Mouse (Mus musculus) erythroblast, adult 5-6 weeks (primary cell): ENCODE data around the gene Klhl25. TPM values are rescaled to one million over a fixed set of nuclear protein-coding genes. Genes with fewer than 3 reads are reported as not detected.
A peak's percentile ranks its signal among the peaks of the same experiment; 100 is the strongest.
"Not testable (repeated sequence)": the region's sequence is repeated elsewhere in the genome, so short reads cannot be mapped to it uniquely, and the experiment has no call there.

Experiments
- ATAC-seq: replicated peaks from 2 replicates; pipeline ENCODE4 v1.8.0; 2016; ENCODE audit warnings: moderate number of reproducible peaks, mild to moderate bottlenecking, moderate TSS enrichment, inconsistent platforms; ENCODE audit not compliant: poor library complexity, low FRiP score, severe bottlenecking
- total RNA-seq, 2 experiments: library from RNA; stranded (forward) in 1 of 2; stranded (reverse) in 1 of 2; fragments of 150-400 nt in 1 of 2; fragments of 200-764, 138-1000 nt in 1 of 2; gene quantifications; 2 replicates each; pipeline versions ENCODE4 v1.2.3 to v1.2.4; 2015 to 2017; ENCODE audit warnings: low replicate concordance in 2 of 2

Gene Klhl25
- total RNA-seq, 2 experiments from 2014 or later: 74.7 to 190 TPM

DNA sequence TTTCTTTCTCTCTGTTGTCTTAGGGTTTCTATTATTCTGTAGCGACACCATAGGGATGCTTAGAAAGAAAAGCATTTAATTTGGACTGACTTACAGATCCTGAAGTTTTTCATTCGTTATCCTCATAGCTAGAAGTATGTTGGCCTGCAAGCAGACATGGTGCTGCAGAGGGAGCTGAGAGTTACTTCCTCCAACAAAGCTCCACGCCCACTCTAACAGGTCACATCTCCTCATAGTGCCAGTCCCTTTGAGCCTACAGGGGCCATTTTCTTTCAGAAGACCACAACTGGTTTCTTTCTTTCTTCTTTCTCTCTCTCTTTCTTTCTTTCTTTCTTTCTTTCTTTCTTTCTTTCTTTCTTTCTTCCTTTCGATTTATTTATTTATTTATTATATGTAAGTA lies 8.0 kb upstream of the Klhl25 start:
- ATAC-seq: no peak

- ATAC-seq: no peak
Observed at GRCm38 (mm10) chr7:75842306-75842705, 5.8 kb upstream of the Klhl25 start.

DNA sequence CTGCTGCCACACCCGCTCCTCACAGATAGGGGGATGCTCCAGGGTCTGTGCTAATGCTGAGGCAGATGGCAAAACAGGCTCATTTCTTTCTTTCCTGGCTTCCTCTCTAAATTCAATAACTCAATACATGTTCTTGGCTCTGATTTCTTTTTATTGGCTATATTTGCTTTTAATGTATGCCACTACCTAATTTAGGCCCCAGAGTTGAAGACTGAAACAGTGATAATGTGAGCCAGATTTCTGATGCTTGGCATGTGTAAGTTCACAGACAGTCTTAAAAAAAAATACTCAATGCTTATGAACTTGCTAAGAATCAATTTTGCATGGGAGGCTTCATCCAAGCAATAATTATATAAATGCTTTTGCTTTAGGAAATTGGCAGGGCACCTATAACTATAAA lies 2.2 kb upstream of the Klhl25 start:
- ATAC-seq: no peak

DNA sequence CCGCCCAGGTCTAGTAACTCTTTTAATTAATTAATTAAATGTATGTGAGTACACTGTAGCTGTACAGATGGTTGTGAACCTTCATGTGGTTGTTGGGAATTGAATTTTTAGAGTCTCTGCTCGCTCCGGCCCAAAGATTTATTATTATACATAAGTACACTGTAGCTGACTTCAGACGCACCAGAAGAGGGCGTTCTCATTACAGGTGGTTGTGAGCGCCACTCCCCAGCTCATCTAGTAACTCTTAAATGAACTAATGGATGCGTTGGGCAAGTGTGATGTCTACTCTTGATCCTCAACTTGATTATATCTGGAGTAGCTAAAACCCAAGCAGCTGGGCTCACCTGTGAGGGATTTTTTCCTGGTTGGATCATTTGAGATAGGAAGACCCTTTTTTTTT lies 1.2 kb upstream of the Klhl25 start:
- ATAC-seq: no peak

GRCm38 (mm10) chr7:75847489-75847888 lies 621 bp upstream of the Klhl25 start:
- no peak for ATAC-seq

GRCm38 (mm10) chr7:75848776-75849670 lies 913 bp downstream of the Klhl25 start:
- ATAC-seq: peak; percentile 25; the same call in 1 of the 2 replicates

DNA sequence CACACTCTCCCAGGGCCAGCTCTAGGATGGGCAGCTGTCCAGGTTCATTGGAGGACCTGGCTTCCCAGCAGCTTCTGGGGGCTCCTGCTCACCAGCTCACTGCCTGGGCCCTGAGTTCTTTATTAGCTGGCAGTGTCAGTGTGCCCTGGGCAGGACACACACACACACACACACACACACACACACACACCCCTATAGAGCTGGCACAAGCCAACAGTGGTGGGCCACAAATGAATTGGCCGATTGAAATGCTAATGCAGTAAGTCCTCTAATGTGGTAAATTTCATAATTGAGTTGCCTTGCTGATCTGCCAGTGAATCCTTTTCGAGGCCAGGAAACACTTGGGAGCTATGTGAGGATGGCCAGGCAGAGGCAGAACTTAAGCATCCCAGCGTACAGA lies 2.3 kb downstream of the Klhl25 start:
- not testable (repeated sequence) for ATAC-seq

- ATAC-seq: no peak
Observed at GRCm38 (mm10) chr7:75851290-75851689, 3.2 kb downstream of the Klhl25 start.

DNA sequence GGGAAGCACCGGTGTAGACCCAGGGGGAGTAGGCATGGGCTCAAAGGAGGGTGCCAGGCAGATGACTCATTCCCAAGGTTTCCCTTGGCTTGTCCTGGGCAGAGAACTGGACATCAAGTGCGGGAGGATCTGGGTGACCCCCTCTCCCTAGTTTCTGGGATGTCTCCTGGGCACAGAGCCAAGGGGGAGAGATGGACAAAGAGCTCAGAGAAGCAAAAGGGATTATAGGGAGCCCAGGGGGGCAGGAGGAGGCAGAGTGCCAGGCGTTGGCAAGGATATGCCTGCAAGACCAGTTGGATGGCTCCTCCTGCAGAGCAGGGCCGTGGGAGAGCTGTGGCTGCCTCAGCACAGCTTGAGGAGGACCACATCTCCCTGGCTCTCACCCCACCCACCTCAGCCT lies 4.3 kb downstream of the Klhl25 start:
- ATAC-seq: no peak

DNA sequence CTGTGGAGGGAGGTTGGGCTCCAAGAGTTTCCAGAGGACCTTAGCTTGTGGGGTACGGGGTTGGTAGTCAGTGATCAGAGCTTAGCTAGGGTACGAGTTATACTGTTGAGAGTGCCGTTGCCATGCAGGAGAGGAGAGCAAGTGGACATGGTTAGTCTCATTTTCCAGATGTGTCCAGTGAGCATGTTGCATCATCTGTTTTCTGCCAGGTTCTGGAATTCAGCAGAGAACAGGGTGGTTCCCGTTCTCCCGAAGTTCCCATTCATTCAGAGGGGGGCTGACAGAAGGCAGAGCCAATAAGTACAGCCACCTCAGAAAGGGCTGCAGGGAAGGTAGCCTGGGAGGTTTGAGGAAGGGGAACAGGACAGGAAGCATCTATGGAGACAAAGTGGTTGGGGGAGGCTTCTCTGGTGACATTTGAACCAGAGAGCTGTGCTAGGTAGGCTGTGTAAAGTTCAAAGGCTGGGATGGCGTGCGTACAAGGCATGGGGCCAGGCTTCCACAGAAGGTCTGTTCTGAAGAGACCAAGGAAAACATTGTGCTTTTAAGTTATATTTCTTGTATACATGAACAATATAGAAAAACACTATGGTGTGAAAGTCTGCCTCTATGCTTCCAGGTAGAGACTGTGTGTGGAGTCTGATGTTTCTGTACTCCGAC lies 5.2 kb downstream of the Klhl25 start:
- no peak for ATAC-seq

DNA sequence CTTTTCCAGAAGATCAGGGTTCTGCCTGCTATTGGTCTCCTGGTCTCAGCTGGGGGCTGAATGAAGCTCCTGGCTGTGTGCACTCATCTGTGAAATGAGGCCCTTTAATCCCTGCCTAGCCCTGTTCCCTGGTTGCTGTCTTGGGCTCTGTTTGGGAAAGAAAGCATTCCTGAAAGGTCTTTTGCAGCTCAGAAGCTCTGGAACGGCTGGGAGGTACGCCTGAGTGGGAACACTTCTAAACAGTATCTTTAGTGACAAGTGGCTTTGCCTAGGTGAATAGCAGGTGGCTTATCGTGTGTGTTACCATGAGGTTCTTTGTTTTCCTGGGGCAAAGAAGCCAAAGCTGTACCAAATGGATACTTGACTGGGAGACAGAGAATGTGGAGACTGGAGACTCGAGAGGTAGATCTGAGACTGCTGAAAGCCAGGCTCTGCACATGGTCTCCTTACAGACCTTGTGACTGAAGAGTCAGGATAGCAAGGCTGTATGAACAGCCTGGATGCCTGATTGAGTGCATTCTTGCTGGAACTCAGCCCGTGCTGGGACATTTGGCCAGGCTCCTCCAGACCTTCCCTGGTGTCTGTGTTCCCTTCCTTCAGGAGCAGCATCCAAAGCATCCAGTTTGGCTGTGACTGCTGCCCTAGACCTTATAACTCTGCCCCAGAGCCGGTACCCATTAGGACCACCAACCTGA lies 6.3 kb downstream of the Klhl25 start:
- ATAC-seq: no peak

DNA sequence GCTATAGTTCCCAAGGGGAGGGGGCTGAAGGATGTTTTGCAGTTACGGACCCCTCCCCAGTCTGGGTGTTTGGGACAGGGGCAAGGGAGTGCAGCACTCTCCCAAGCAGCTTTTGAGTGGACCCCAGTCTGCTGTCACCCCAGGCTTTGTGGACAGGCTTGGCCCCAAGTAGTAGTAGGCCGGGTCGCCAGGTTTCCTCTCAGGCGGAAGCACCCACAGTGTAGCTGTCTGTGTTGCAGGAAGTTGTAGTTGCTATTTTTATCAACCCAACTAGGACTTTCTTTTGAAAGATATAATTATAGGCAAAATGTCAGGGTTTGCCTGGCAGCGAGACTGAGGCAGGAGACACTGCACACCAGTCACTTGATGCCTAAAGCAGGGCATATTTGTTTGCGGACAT lies 6.9 kb downstream of the Klhl25 start:
- no peak for ATAC-seq

- ATAC-seq: no peak
Observed at GRCm38 (mm10) chr7:75856259-75856658, 8.1 kb downstream of the Klhl25 start.

- no peak for ATAC-seq
Observed at GRCm38 (mm10) chr7:75859771-75860196, 11.7 kb downstream of the Klhl25 start.

DNA sequence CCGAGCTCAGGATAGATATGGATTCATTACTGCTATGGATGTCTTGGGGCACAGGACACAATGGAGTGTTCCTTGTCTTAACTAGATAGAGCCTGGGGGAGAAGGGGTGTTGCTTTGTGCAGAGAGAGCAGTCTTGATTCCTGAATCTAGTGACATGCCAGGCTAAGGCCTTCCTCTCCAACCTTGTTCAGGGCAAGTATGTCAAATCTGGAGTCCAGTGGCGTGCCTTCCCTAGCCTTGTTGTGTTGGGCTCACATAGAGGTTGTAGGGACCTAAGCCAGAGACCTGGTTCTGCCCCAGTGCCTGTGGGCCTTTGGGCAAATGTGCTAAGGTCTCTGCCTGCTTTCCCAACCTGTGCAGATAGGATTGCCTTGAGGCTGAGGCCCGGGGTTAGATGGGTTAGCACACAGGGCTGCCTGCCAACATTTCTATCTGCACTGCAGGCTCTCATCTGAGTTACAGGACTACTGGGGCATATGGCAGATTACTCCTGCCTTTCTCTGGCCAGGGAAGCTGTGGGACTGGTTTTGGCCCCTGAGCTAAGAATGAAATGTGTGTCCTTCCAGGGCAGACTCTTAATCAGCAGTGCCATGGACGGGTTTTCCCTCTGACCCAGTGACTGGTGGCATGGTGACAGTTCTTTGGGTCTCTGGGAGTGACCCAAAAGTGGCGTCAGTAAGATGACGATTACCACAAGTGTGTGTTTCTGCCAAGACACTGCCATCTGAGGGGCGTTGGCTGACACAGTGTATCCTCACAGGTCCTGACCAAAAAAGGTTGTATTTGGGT lies 13.7 kb downstream of the Klhl25 start:
- ATAC-seq: peak; percentile 64

DNA sequence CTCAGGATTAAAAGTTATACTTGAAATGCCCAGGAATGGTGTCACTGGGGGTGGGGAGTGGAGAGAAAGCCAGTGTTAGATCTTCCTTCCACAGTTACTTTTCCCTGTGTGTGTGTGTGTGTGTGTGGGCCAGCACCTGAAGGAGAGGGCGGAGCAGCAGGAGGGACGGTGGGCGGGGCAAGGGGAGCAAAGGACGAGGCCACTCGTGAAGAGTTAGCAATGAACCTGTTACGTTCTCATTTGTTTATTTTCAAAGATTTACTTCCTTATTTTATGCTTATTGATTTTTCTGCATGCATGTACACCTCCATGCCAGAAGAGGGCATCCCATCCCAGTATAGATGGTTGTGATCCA lies 14.3 kb downstream of the Klhl25 start:
- peak; percentile 62 for ATAC-seq

DNA sequence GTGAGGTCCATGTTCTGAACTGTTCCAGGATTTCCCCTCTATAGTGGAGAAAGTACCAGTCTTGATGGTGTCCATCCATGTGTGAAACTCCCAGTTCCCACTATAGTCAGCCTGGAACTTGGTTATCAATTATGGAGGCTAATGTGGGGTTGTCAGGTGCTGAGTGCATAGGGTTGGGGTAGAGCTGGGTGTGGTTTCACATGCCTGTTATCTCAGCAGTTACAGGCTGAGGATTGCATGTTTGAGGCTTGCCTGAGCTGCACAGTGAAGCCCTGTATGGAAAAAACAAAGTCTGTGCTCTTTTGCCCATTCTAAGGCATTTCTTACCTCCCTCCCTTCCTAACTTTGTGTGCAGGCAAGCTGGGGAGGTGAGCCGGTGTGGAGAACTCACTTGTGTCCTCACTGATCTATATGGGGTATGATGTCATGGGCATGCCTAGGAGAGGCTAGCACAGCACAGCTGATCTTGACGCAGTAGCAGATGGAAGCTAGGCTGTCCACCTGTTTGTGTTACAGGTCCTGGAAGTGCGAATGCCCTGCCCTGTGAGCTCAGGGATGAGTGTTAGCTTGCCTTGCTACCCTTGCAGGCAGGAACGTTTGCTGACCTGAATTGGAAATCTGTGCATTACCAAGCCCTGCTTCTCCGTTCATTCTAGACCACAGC lies 15.3 kb downstream of the Klhl25 start:
- ATAC-seq: peak; percentile 80

DNA sequence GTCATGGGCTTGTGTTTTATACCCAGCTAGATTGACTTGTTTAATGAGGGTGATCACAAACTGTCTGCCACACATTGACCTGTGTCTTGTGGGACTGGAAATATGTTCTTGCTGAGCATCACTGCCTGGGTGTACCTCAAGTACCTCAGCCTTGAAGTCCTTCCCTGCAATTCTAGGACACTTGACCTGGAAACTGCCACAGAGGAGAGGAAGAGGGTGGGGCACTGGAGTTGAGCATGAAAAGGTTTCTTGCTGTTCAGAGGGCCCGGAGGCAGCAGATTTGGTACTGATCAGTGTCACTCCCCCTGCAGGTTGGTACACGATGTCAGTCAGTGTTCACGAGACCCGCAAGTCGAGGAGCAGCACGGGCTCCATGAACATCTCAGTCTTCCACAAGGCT lies 16.9 kb downstream of the Klhl25 start:
- ATAC-seq: no peak

- no peak for ATAC-seq
Observed at GRCm38 (mm10) chr7:75866557-75866956, 18.4 kb downstream of the Klhl25 start.
